16 mouse cellular contexts compared by ENCODE assay signal in genomic region chr12:77149835-77150234, GRCm38 (mm10).
DNase-seq lines count a peak whose midpoint lies in the region.
"Had no signal": no experiment of that assay in that cellular context is flagged by ENCODE, and none has a peak within 500 bp of the region (broad histone marks: within the 10 kb centered on the region; RNA-seq: fewer than 3 reads in every experiment).

No protein-coding gene starts in this region.

- peak; percentile 0 for DNase-seq in kidney, adult 11 months
- no peak for DNase-seq in kidney, adult 9 months
- peak; percentile 63 for DNase-seq in A20 (ENCODE audit: low read depth, low spot score)
- peak; percentile 43 for DNase-seq in induced T-regulatory cell, adult 2 months (ENCODE audit: low read depth)
- no peak for DNase-seq in embryo, embryonic 11 days
- no peak for DNase-seq in layer of hippocampus, adult 18-20 months (ENCODE audit: low spot score in 2 of 2)
- DNase-seq: adrenal gland, postnatal 10 days; adrenal gland, postnatal 36 days; cerebellum, adult 18-20 months; cerebellum, adult 9-10 months; cerebellum, postnatal 14 days; forebrain, postnatal 0 days; gastrocnemius, postnatal 25 days; heart, adult 2 months; heart, postnatal 14 days; heart, postnatal 4 days had no signal

Comparison
In these comparisons a context has a peak if more than half of its experiments do, and no peak if none do; other contexts are left out.
1. DNase-seq: peak in kidney, adult 11 months (single experiment), A20 (single experiment) and induced T-regulatory cell, adult 2 months (single experiment); none in kidney, adult 9 months (single experiment), embryo, embryonic 11 days (single experiment) and layer of hippocampus, adult 18-20 months (0 of 2).